In genomic region chr8:71405401-71406098, GRCm38 (mm10) we compare ENCODE assay signal across 8 mouse cellular contexts. TPM values are rescaled to one million over a fixed set of nuclear protein-coding genes. Genes with fewer than 3 reads are reported as not detected.
DNase-seq lines count a peak whose midpoint lies in the region; ATAC-seq and TF ChIP-seq lines count a peak whose summit lies in the region.

Ankle1 (plus strand) TSS chr8:71406010.

- peaks cover 18% of the 10 kb centered on the region; the same call in 1 of the 2 replicates for H3K36me3 ChIP-seq in heart, embryonic 15.5 days
- H3K36me3 ChIP-seq in liver, embryonic 14.5 days (replicated peaks; ENCODE audit: control insufficient read depth, insufficient read depth, low read depth): peaks cover 29% of the 10 kb centered on the region
- H3K36me3 ChIP-seq in neural tube, embryonic 11.5 days (ENCODE audit: control insufficient read depth, insufficient read depth, low read length): peaks cover 4% of the 10 kb centered on the region; the same call in 1 of the 2 replicates
- peaks cover 3% of the 10 kb centered on the region for H3K36me3 ChIP-seq in stomach, postnatal 0 days (ENCODE audit: control insufficient read depth, insufficient read depth, low read length)

- peak; percentile 89 for TF ChIP-seq CTCF in liver, embryonic 14.5 days (IDR thresholded peaks at IDR 0.05; ENCODE audit: low read depth)
- TF ChIP-seq CTCF in stomach, postnatal 0 days (IDR thresholded peaks at IDR 0.05; ENCODE audit: low read depth): peak; percentile 80

- ATAC-seq in heart, embryonic 15.5 days (replicated peaks; ENCODE audit: insufficient number of reproducible peaks, insufficient read depth, low FRiP score, low read depth): peak; percentile 88
- peak; percentile 89 for ATAC-seq in liver, embryonic 14.5 days (ENCODE audit: insufficient read depth)
- ATAC-seq in neural tube, embryonic 11.5 days (ENCODE audit: insufficient read depth, low FRiP score, low TSS enrichment): peak; percentile 89
- peak; percentile 93 for ATAC-seq in stomach, postnatal 0 days (ENCODE audit: low FRiP score, low TSS enrichment)

- WGBS in heart, embryonic 15.5 days: 18% methylated on average over 33 of the region's 33 CpGs
- WGBS in liver, embryonic 14.5 days (ENCODE audit: insufficient replicate concordance): 11% methylated on average over 33 of the region's 33 CpGs
- WGBS in neural tube, embryonic 11.5 days: 17% methylated on average over 33 of the region's 33 CpGs
- WGBS in stomach, postnatal 0 days: 11% methylated on average over 33 of the region's 33 CpGs

- H3K27ac ChIP-seq in brown adipose tissue, adult 24 weeks (replicated peaks; ENCODE audit: low read depth, low read length): no peak within 1 kb of the TSS
- peak within 1 kb of the TSS; percentile 34; the same call in 1 of the 2 replicates for H3K27ac ChIP-seq in heart, embryonic 15.5 days
- H3K27ac ChIP-seq in liver, embryonic 14.5 days: peak within 1 kb of the TSS; percentile 55
- H3K27ac ChIP-seq in neural tube, embryonic 11.5 days (ENCODE audit: low read depth, low read length): 0 out of 2 replicates have a peak within 1 kb of the TSS, but pooled peaks have one; percentile 35
- 0 out of 2 replicates have a peak within 1 kb of the TSS, but pooled peaks have one; percentile 18 for H3K27ac ChIP-seq in stomach, postnatal 0 days (replicated peaks)

- peak within 1 kb of the TSS; percentile 95 for H3K4me2 ChIP-seq in heart, embryonic 15.5 days
- peak within 1 kb of the TSS; percentile 70 for H3K4me2 ChIP-seq in liver, embryonic 14.5 days (ENCODE audit: low read depth)
- peak within 1 kb of the TSS; percentile 90 for H3K4me2 ChIP-seq in neural tube, embryonic 11.5 days (ENCODE audit: low read depth)
- H3K4me2 ChIP-seq in stomach, postnatal 0 days (replicated peaks; ENCODE audit: low read depth): peak within 1 kb of the TSS; percentile 92

- no peaks in the 10 kb centered on the region; the same call in 1 of the 2 replicates for H3K4me1 ChIP-seq in brown adipose tissue, adult 24 weeks (ENCODE audit: control insufficient read depth, insufficient read depth, insufficient read length, low read length)
- peaks cover 26% of the 10 kb centered on the region for H3K4me1 ChIP-seq in heart, embryonic 15.5 days (replicated peaks)
- H3K4me1 ChIP-seq in liver, embryonic 14.5 days (replicated peaks; ENCODE audit: control insufficient read depth in 2 of 2, insufficient read depth in 2 of 2, low read length in 1 of 2): peaks cover 8 to 10% of the 10 kb centered on the region in 2 experiments
- peaks cover 7% of the 10 kb centered on the region; the same call in 1 of the 2 replicates for H3K4me1 ChIP-seq in neural tube, embryonic 11.5 days (ENCODE audit: control insufficient read depth, insufficient read depth, low read length)
- H3K4me1 ChIP-seq in stomach, postnatal 0 days (replicated peaks; ENCODE audit: control insufficient read depth, insufficient read depth): peaks cover 11% of the 10 kb centered on the region

- TF ChIP-seq EP300 in liver, embryonic 14.5 days (IDR thresholded peaks at IDR 0.05; ENCODE audit: low read depth): no peak
- no peak for TF ChIP-seq EP300 in stomach, postnatal 0 days (optimal IDR thresholded peaks at IDR 0.05)

- H3K4me3 ChIP-seq in brown adipose tissue, adult 24 weeks (ENCODE audit: insufficient read depth, low read depth, low read length): peak within 1 kb of the TSS; percentile 40
- H3K4me3 ChIP-seq in heart, embryonic 15.5 days: peak within 1 kb of the TSS; percentile 72
- peak within 1 kb of the TSS; percentile 92 to 94 for H3K4me3 ChIP-seq in liver, embryonic 14.5 days (ENCODE audit: insufficient read depth in 1 of 2, low read depth in 2 of 2, low read length in 2 of 2)
- peak within 1 kb of the TSS; percentile 74 for H3K4me3 ChIP-seq in neural tube, embryonic 11.5 days (ENCODE audit: low read depth, low read length)
- peak within 1 kb of the TSS; percentile 58 for H3K4me3 ChIP-seq in stomach, postnatal 0 days (ENCODE audit: low read depth, low read length)

- H3K27me3 ChIP-seq in heart, embryonic 15.5 days: no peaks in the 10 kb centered on the region
- H3K27me3 ChIP-seq in liver, embryonic 14.5 days (ENCODE audit: control insufficient read depth, insufficient read depth, low read length): no peaks in the 10 kb centered on the region
- H3K27me3 ChIP-seq in neural tube, embryonic 11.5 days (ENCODE audit: control insufficient read depth, insufficient read depth, low read length): no peaks in the 10 kb centered on the region
- no peaks in the 10 kb centered on the region for H3K27me3 ChIP-seq in stomach, postnatal 0 days (ENCODE audit: control insufficient read depth, insufficient read depth, low read length)

- peak; percentile 97 for DNase-seq in CD4-positive, CD25-positive, alpha-beta regulatory T cell, adult 2 months (ENCODE audit: low read depth, low spot score)
- peak; percentile 84 for DNase-seq in fibroblast of lung, adult 2 months (ENCODE audit: low read depth)
- peak; percentile 94 to 97 for DNase-seq in kidney, postnatal 25 days
- DNase-seq in liver, embryonic 14.5 days (ENCODE audit: low read depth in 3 of 3, low spot score in 3 of 3): peak; percentile 88 to 89 (median 89)
- DNase-seq in neural tube, embryonic 11.5 days (ENCODE audit: low spot score): peak; percentile 97
- peak; percentile 97 for DNase-seq in stomach, postnatal 0 days (ENCODE audit: low spot score)

- no peaks in the 10 kb centered on the region for H3K9me3 ChIP-seq in heart, embryonic 15.5 days (replicated peaks)
- no peaks in the 10 kb centered on the region for H3K9me3 ChIP-seq in liver, embryonic 14.5 days (ENCODE audit: control insufficient read depth, low read length)
- H3K9me3 ChIP-seq in neural tube, embryonic 11.5 days (ENCODE audit: control insufficient read depth, low read length): no peaks in the 10 kb centered on the region
- no peaks in the 10 kb centered on the region for H3K9me3 ChIP-seq in stomach, postnatal 0 days (ENCODE audit: control insufficient read depth, low read length)

- H3K9ac ChIP-seq in heart, embryonic 15.5 days: peak within 1 kb of the TSS; percentile 74
- H3K9ac ChIP-seq in liver, embryonic 14.5 days (replicated peaks): peak within 1 kb of the TSS; percentile 93
- H3K9ac ChIP-seq in neural tube, embryonic 11.5 days (ENCODE audit: low read length): peak within 1 kb of the TSS; percentile 65
- peak within 1 kb of the TSS; percentile 50 for H3K9ac ChIP-seq in stomach, postnatal 0 days (ENCODE audit: low read length)

RNA-seq across cellular contexts. Expression of gene Ankle1, which starts in this region (rescaled TPM):
- not detected in 2 replicates for polyA plus RNA-seq in brown adipose tissue, adult 24 weeks (2012; ENCODE audit: insufficient read depth, insufficient read length, missing spikeins)
- polyA plus RNA-seq in heart, embryonic 15.5 days (2015; fragmentation: Nextera tagmentation; extraction: Ambion mirVana): 23.0 and 34.0 TPM in 2 replicates
- polyA plus RNA-seq in liver, embryonic 14.5 days (2012; rRNA removed): 52.5 and 58.0 TPM in 2 replicates
- polyA plus RNA-seq in liver, embryonic 14.5 days (2014; fragmentation: Nextera tagmentation; extraction: Ambion mirVana): 17.8 and 19.0 TPM in 2 replicates
- polyA plus RNA-seq in neural tube, embryonic 11.5 days (2014; fragmentation: Nextera tagmentation; extraction: Ambion mirVana): 18.1 and 18.4 TPM in 2 replicates
- polyA plus RNA-seq in stomach, postnatal 0 days (2015; fragmentation: Nextera tagmentation; extraction: Ambion mirVana): 5.0 and 6.4 TPM in 2 replicates

Comparison
In these comparisons a context has a peak if more than half of its experiments do, and no peak if none do; other contexts are left out.
1. H3K4me3 ChIP-seq: peak in every context shown above with its lines; median percentile 93 in liver, embryonic 14.5 days; 74 in neural tube, embryonic 11.5 days; 72 in heart, embryonic 15.5 days; 58 in stomach, postnatal 0 days; 40 in brown adipose tissue, adult 24 weeks.